Mouse (Mus musculus): ENCODE measurements around the gene Cept1. TPM values are rescaled to one million over a fixed set of nuclear protein-coding genes. Genes with fewer than 3 reads are reported as not detected.

Gene Cept1
- polyA plus RNA-seq, 1 experiment from 2014 or later = 37.2 TPM

- no peak overlapping the region for H3K4me3 ChIP-seq
- no peak for DNase-seq (ENCODE audit: extremely low spot score, low spot score)
- H3K27ac ChIP-seq = no peak overlapping the region
- H3K36me3 ChIP-seq (replicated peaks) = peaks cover 3% of the 10 kb centered on the region; the same call in 1 of the 2 replicates
- H3K9me3 ChIP-seq = no peaks in the 10 kb centered on the region
- WGBS = 92% methylated on average over 2 of the region's 2 CpGs
- H3K27me3 ChIP-seq (ENCODE audit: poor library complexity, severe bottlenecking) = no peaks in the 10 kb centered on the region
- no peaks in the 10 kb centered on the region for H3K4me1 ChIP-seq
Measured at GRCm38 (mm10) chr3:106526411-106526810, 21.2 kb downstream of the Cept1 start.

GRCm38 (mm10) chr3:106522730-106523129, 24.9 kb downstream of the Cept1 start:
- Histone ChIP-seq H3K27me3 (ENCODE audit: poor library complexity, severe bottlenecking) (no peaks in the 10 kb centered on the region), H3K4me1 (no peaks in the 10 kb centered on the region), H3K9me3 (no peaks in the 10 kb centered on the region), H3K4me3 (no peak overlapping the region), H3K27ac (no peak overlapping the region), H3K36me3 (replicated peaks) (peaks cover 3% of the 10 kb centered on the region; the same call in 1 of the 2 replicates)
- no peak for DNase-seq (ENCODE audit: extremely low spot score, low spot score)
- 93% methylated on average over 1 of the region's 1 CpGs for WGBS

- DNase-seq (ENCODE audit: extremely low spot score, low spot score) = no peak
- H3K36me3 ChIP-seq (replicated peaks) = no peaks in the 10 kb centered on the region
- H3K4me1 ChIP-seq = no peaks in the 10 kb centered on the region
- no peak overlapping the region for H3K4me3 ChIP-seq
- H3K9me3 ChIP-seq = no peaks in the 10 kb centered on the region
- H3K27me3 ChIP-seq (ENCODE audit: poor library complexity, severe bottlenecking) = no peaks in the 10 kb centered on the region
- H3K27ac ChIP-seq = no peak overlapping the region
- 88% methylated on average over 6 of the region's 6 CpGs for WGBS
Measured at GRCm38 (mm10) chr3:106515016-106515415, 32.6 kb downstream of the Cept1 start.

GRCm38 (mm10) chr3:106510669-106511068, 36.9 kb downstream of the Cept1 start:
- Histone ChIP-seq H3K9me3 (no peaks in the 10 kb centered on the region), H3K36me3 (replicated peaks) (no peaks in the 10 kb centered on the region), H3K27me3 (ENCODE audit: poor library complexity, severe bottlenecking) (no peaks in the 10 kb centered on the region), H3K4me1 (no peaks in the 10 kb centered on the region), H3K4me3 (no peak overlapping the region), H3K27ac (no peak overlapping the region)
- DNase-seq (ENCODE audit: extremely low spot score, low spot score) = no peak
- WGBS = 84% methylated on average over 1 of the region's 1 CpGs

GRCm38 (mm10) chr3:106502892-106503291, 44.7 kb downstream of the Cept1 start:
- Histone ChIP-seq H3K27me3 (ENCODE audit: poor library complexity, severe bottlenecking) (no peaks in the 10 kb centered on the region), H3K9me3 (no peaks in the 10 kb centered on the region), H3K27ac (no peak overlapping the region), H3K4me3 (no peak overlapping the region), H3K36me3 (replicated peaks) (peaks cover 46% of the 10 kb centered on the region), H3K4me1 (no peaks in the 10 kb centered on the region)
- no peak for DNase-seq (ENCODE audit: extremely low spot score, low spot score)
- 91% methylated on average over 2 of the region's 2 CpGs for WGBS

GRCm38 (mm10) chr3:106500510-106500909, 47.1 kb downstream of the Cept1 start:
- H3K27me3 ChIP-seq (ENCODE audit: poor library complexity, severe bottlenecking) = no peaks in the 10 kb centered on the region
- H3K36me3 ChIP-seq (replicated peaks) = peaks cover 46% of the 10 kb centered on the region
- no peak overlapping the region for H3K27ac ChIP-seq
- no peaks in the 10 kb centered on the region for H3K4me1 ChIP-seq
- H3K4me3 ChIP-seq = no peak overlapping the region
- no peak for DNase-seq (ENCODE audit: extremely low spot score, low spot score)
- H3K9me3 ChIP-seq = no peaks in the 10 kb centered on the region
- 86% methylated on average over 2 of the region's 2 CpGs for WGBS

- H3K4me3 ChIP-seq = no peak overlapping the region
- peaks cover 20% of the 10 kb centered on the region for H3K36me3 ChIP-seq (replicated peaks)
- H3K9me3 ChIP-seq = no peaks in the 10 kb centered on the region
- DNase-seq (ENCODE audit: extremely low spot score, low spot score) = no peak
- 79% methylated on average over 3 of the region's 3 CpGs for WGBS
- H3K27ac ChIP-seq = no peak overlapping the region
- no peaks in the 10 kb centered on the region for H3K4me1 ChIP-seq
- no peaks in the 10 kb centered on the region for H3K27me3 ChIP-seq (ENCODE audit: poor library complexity, severe bottlenecking)
Measured at GRCm38 (mm10) chr3:106496996-106497395, 50.6 kb downstream of the Cept1 start.

GRCm38 (mm10) chr3:106496045-106496721, 51.4 kb downstream of the Cept1 start:
- Histone ChIP-seq H3K4me3 (no peak overlapping the region), H3K4me1 (no peaks in the 10 kb centered on the region), H3K27me3 (ENCODE audit: poor library complexity, severe bottlenecking) (no peaks in the 10 kb centered on the region), H3K36me3 (replicated peaks) (peaks cover 12% of the 10 kb centered on the region), H3K27ac (no peak overlapping the region), H3K9me3 (no peaks in the 10 kb centered on the region)
- no peak for DNase-seq (ENCODE audit: extremely low spot score, low spot score)
- WGBS = 83% methylated on average over 4 of the region's 4 CpGs

- Histone ChIP-seq H3K4me1 (no peaks in the 10 kb centered on the region), H3K27ac (no peak overlapping the region), H3K36me3 (replicated peaks) (peaks cover 5% of the 10 kb centered on the region; the same call in 1 of the 2 replicates), H3K9me3 (no peaks in the 10 kb centered on the region), H3K27me3 (ENCODE audit: poor library complexity, severe bottlenecking) (no peaks in the 10 kb centered on the region), H3K4me3 (no peak overlapping the region)
- 91% methylated on average over 1 of the region's 1 CpGs for WGBS
- no peak for DNase-seq (ENCODE audit: extremely low spot score, low spot score)
Measured at GRCm38 (mm10) chr3:106495346-106496044, 52.1 kb downstream of the Cept1 start.

- H3K4me3 ChIP-seq = no peak overlapping the region
- no peaks in the 10 kb centered on the region for H3K4me1 ChIP-seq
- no peak for DNase-seq (ENCODE audit: extremely low spot score, low spot score)
- no peaks in the 10 kb centered on the region for H3K9me3 ChIP-seq
- WGBS = 96% methylated on average over 1 of the region's 1 CpGs
- H3K36me3 ChIP-seq (replicated peaks) = 0 out of 2 replicates have a peak, but pooled peaks cover 4% of the 10 kb centered on the region
- H3K27me3 ChIP-seq (ENCODE audit: poor library complexity, severe bottlenecking) = no peaks in the 10 kb centered on the region
- no peak overlapping the region for H3K27ac ChIP-seq
Measured at GRCm38 (mm10) chr3:106494417-106494950, 53.1 kb downstream of the Cept1 start.

- no peak for DNase-seq (ENCODE audit: extremely low spot score, low spot score)
- no peak overlapping the region for H3K4me3 ChIP-seq
- no peaks in the 10 kb centered on the region for H3K27me3 ChIP-seq (ENCODE audit: poor library complexity, severe bottlenecking)
- WGBS = 85% methylated on average over 3 of the region's 3 CpGs
- H3K36me3 ChIP-seq (replicated peaks) = 0 out of 2 replicates have a peak, but pooled peaks cover 3% of the 10 kb centered on the region
- H3K4me1 ChIP-seq = no peaks in the 10 kb centered on the region
- no peaks in the 10 kb centered on the region for H3K9me3 ChIP-seq
- H3K27ac ChIP-seq = no peak overlapping the region
Measured at GRCm38 (mm10) chr3:106493882-106494281, 53.7 kb downstream of the Cept1 start.

- Histone ChIP-seq H3K36me3 (replicated peaks) (no peaks in the 10 kb centered on the region), H3K9me3 (no peaks in the 10 kb centered on the region), H3K27ac (no peak overlapping the region), H3K4me3 (no peak overlapping the region), H3K27me3 (ENCODE audit: poor library complexity, severe bottlenecking) (no peaks in the 10 kb centered on the region), H3K4me1 (no peaks in the 10 kb centered on the region)
- no peak for DNase-seq (ENCODE audit: extremely low spot score, low spot score)
- 93% methylated on average over 8 of the region's 8 CpGs for WGBS
Measured at GRCm38 (mm10) chr3:106493202-106493601, 54.4 kb downstream of the Cept1 start.

- Histone ChIP-seq H3K4me1 (no peaks in the 10 kb centered on the region), H3K4me3 (no peak overlapping the region), H3K27ac (no peak overlapping the region), H3K36me3 (replicated peaks) (no peaks in the 10 kb centered on the region), H3K27me3 (ENCODE audit: poor library complexity, severe bottlenecking) (no peaks in the 10 kb centered on the region), H3K9me3 (no peaks in the 10 kb centered on the region)
- 97% methylated on average over 1 of the region's 1 CpGs for WGBS
- no peak for DNase-seq (ENCODE audit: extremely low spot score, low spot score)
Measured at GRCm38 (mm10) chr3:106492723-106493122, 54.9 kb downstream of the Cept1 start.
